Mouse (Mus musculus) MEL (cell line): ENCODE data around the gene Sstr1. TPM values are rescaled to one million over a fixed set of nuclear protein-coding genes. Genes with fewer than 3 reads are reported as not detected.

Experiments
- DNase-seq: peaks from one replicate; pipeline ENCODE4 v3.0.0; 2011; ENCODE audit warnings: low read depth, low spot score
- H3K27ac ChIP-seq: 2 replicates; pipeline ENCODE4 v1.5.1; 2012; ENCODE audit warnings: low read depth, mild to moderate bottlenecking, control low read depth, low read length, moderate library complexity; ENCODE audit not compliant: control insufficient read depth
- H3K27me3 ChIP-seq, 2 experiments: fragments of 150-350 bp in 1 of 2; sonication (generic) in 1 of 2; 2 replicates each; pipeline ENCODE4 v1.6.1; 2012; ENCODE audit warnings: low read length in 2 of 2, mild to moderate bottlenecking in 2 of 2, improper control_type of control experiment in 1 of 2, moderate library complexity in 1 of 2; ENCODE audit not compliant: insufficient read depth in 2 of 2, control insufficient read depth in 1 of 2
- H3K36me3 ChIP-seq, 2 experiments: 2 replicates each; pipeline ENCODE4 v1.6.1; 2012 to 2014; ENCODE audit warnings: low read length in 2 of 2, improper control_type of control experiment in 1 of 2, inconsistent platforms in 1 of 2, mild to moderate bottlenecking in 1 of 2; ENCODE audit not compliant: insufficient read depth in 2 of 2, control insufficient read depth in 1 of 2
- H3K4me1 ChIP-seq, 2 experiments: fragments of 150-350 bp in 1 of 2; sonication (generic) in 1 of 2; 2 replicates each; pipeline ENCODE4 v1.6.1; 2012; ENCODE audit warnings: low read length in 2 of 2, improper control_type of control experiment in 1 of 2, mild to moderate bottlenecking in 1 of 2; ENCODE audit not compliant: insufficient read depth in 2 of 2, control insufficient read depth in 1 of 2
- H3K4me3 ChIP-seq, 2 experiments: fragments of 150-350 bp in 1 of 2; sonication (generic) in 1 of 2; 2 replicates each; pipeline ENCODE4 v1.5.1; 2012; ENCODE audit warnings: low read depth in 2 of 2, low read length in 2 of 2, mild to moderate bottlenecking in 2 of 2, moderate library complexity in 2 of 2, control low read depth in 1 of 2, improper control_type of control experiment in 1 of 2; ENCODE audit not compliant: control insufficient read depth in 1 of 2, insufficient read depth in 1 of 2
- H3K79me2 ChIP-seq: 2 replicates; pipeline ENCODE4 v1.6.1; 2012; ENCODE audit warnings: mild to moderate bottlenecking, low read length, moderate library complexity; ENCODE audit not compliant: control insufficient read depth, poor library complexity, insufficient read depth
- H3K9ac ChIP-seq: 2 replicates; pipeline ENCODE4 v1.6.1; 2012; ENCODE audit warnings: low read depth, mild to moderate bottlenecking, control low read depth, low read length, moderate library complexity; ENCODE audit not compliant: control insufficient read depth, poor library complexity, severe bottlenecking
- H3K9me3 ChIP-seq: fragments of 150-350 bp; sonication (generic); replicated peaks from 2 replicates; pipeline ENCODE4 v1.6.1; 2012; ENCODE audit warnings: mild to moderate bottlenecking, low read length, improper control_type of control experiment, moderate library complexity; ENCODE audit not compliant: insufficient read depth
- CHD2 ChIP-seq: IDR thresholded peaks from 2 replicates; pipeline ENCODE4 v1.6.1; 2011; ENCODE audit warnings: low read length, improper control_type of control experiment
- ETS1 ChIP-seq: IDR thresholded peaks from 2 replicates; pipeline ENCODE4 v1.6.1; 2012; ENCODE audit warnings: low read depth, mild to moderate bottlenecking, inconsistent platforms, low read length, improper control_type of control experiment, moderate library complexity
- GABPA ChIP-seq: IDR thresholded peaks from 2 replicates; pipeline ENCODE4 v1.6.1; 2012; ENCODE audit warnings: low read depth, mild to moderate bottlenecking, inconsistent platforms, low read length, improper control_type of control experiment, moderate library complexity
- GATA1 ChIP-seq: IDR thresholded peaks from 2 replicates; pipeline ENCODE4 v1.6.1; 2011; ENCODE audit warnings: low read depth, low read length, improper control_type of control experiment
- JUND ChIP-seq: IDR thresholded peaks from 2 replicates; pipeline ENCODE4 v1.6.1; 2011; ENCODE audit warnings: low read depth, mild to moderate bottlenecking, improper control_type of control experiment, low read length
- KAT2A ChIP-seq: conservative IDR thresholded peaks from 2 replicates; pipeline ENCODE4 v1.6.1; 2012; ENCODE audit warnings: low read depth, low read length, improper control_type of control experiment, inconsistent platforms
- MAFK ChIP-seq: IDR thresholded peaks from 2 replicates; pipeline ENCODE4 v1.6.1; 2011; ENCODE audit warnings: low read depth, mild to moderate bottlenecking, low read length, improper control_type of control experiment, borderline replicate concordance
- MAX ChIP-seq: IDR thresholded peaks from 2 replicates; pipeline ENCODE4 v1.6.1; 2011; ENCODE audit warnings: low read length, improper control_type of control experiment
- MAZ ChIP-seq: IDR thresholded peaks from 2 replicates; pipeline ENCODE4 v1.6.1; 2012; ENCODE audit warnings: low read depth, mild to moderate bottlenecking, inconsistent platforms, low read length, improper control_type of control experiment
- MEF2A ChIP-seq: IDR thresholded peaks from 2 replicates; pipeline ENCODE4 v1.6.1; 2014; ENCODE audit warnings: low read depth, mild to moderate bottlenecking, inconsistent platforms, low read length, improper control_type of control experiment; ENCODE audit not compliant: poor library complexity, insufficient replicate concordance, severe bottlenecking; ENCODE audit errors: extremely low read depth
- MXI1 ChIP-seq: IDR thresholded peaks from 2 replicates; pipeline ENCODE4 v1.6.1; 2011; ENCODE audit warnings: mild to moderate bottlenecking, low read depth, low read length, improper control_type of control experiment
- NELFE ChIP-seq: IDR thresholded peaks from 2 replicates; pipeline ENCODE4 v1.6.1; 2011; ENCODE audit warnings: low read depth, low read length, improper control_type of control experiment
- POLR2A ChIP-seq, 2 experiments: IDR thresholded peaks; 2 replicates each; pipeline ENCODE4 v1.6.1; 2011 to 2012; ENCODE audit warnings: low read length in 2 of 2, mild to moderate bottlenecking in 2 of 2, control low read depth in 1 of 2, improper control_type of control experiment in 1 of 2, low read depth in 1 of 2, moderate library complexity in 1 of 2; ENCODE audit not compliant: control insufficient read depth in 1 of 2, insufficient read depth in 1 of 2, poor library complexity in 1 of 2
- POLR2AphosphoS2 ChIP-seq: IDR thresholded peaks from 2 replicates; pipeline ENCODE4 v1.6.1; 2011; ENCODE audit warnings: low read length, improper control_type of control experiment
- POLR2AphosphoS5 ChIP-seq: IDR thresholded peaks from 2 replicates; pipeline ENCODE4 v1.6.1; 2012; ENCODE audit warnings: low read depth, borderline replicate concordance, mild to moderate bottlenecking, inconsistent platforms, low read length, moderate library complexity, mixed read lengths
- SIN3A ChIP-seq: IDR thresholded peaks from 2 replicates; pipeline ENCODE4 v1.6.1; 2012; ENCODE audit warnings: low read length, improper control_type of control experiment, inconsistent platforms
- TCF12 ChIP-seq: IDR thresholded peaks from 2 replicates; pipeline ENCODE4 v1.6.1; 2014; ENCODE audit warnings: low read depth, mild to moderate bottlenecking, inconsistent platforms, low read length, improper control_type of control experiment, moderate library complexity
- UBTF ChIP-seq: IDR thresholded peaks from 2 replicates; pipeline ENCODE4 v1.6.1; 2012; ENCODE audit warnings: low read depth, mild to moderate bottlenecking, inconsistent platforms, low read length, improper control_type of control experiment, moderate library complexity, borderline replicate concordance; ENCODE audit not compliant: insufficient read depth
- ZC3H11A ChIP-seq: IDR thresholded peaks from 2 replicates; pipeline ENCODE4 v1.6.1; 2012; ENCODE audit warnings: low read depth, mild to moderate bottlenecking, inconsistent platforms, low read length, improper control_type of control experiment
- polyA plus RNA-seq, 2 experiments: library from polyadenylated mRNA; stranded (reverse) in 1 of 2; unstranded in 1 of 2; fragments of >175 nt in 1 of 2; fragments of >200 nt in 1 of 2; gene quantifications; 2 replicates each; pipeline versions ENCODE4 v1.2.1 to v1.2.4; 2012; ENCODE audit warnings: low replicate concordance in 2 of 2, low read depth in 1 of 2; ENCODE audit not compliant: insufficient read length in 2 of 2, insufficient read depth in 1 of 2, missing spikeins in 1 of 2
- total RNA-seq: library from RNA; depleted of rRNA; stranded (reverse); fragments of 300-350 nt; gene quantifications from 2 replicates; pipeline ENCODE4 v1.2.3, GENCODE M21; 2012; rRNA removed

The Sstr1 gene
- 0.04 TPM in 1 of 2 replicates, not detected in the other for total RNA-seq
- not detected for polyA plus RNA-seq

DNA sequence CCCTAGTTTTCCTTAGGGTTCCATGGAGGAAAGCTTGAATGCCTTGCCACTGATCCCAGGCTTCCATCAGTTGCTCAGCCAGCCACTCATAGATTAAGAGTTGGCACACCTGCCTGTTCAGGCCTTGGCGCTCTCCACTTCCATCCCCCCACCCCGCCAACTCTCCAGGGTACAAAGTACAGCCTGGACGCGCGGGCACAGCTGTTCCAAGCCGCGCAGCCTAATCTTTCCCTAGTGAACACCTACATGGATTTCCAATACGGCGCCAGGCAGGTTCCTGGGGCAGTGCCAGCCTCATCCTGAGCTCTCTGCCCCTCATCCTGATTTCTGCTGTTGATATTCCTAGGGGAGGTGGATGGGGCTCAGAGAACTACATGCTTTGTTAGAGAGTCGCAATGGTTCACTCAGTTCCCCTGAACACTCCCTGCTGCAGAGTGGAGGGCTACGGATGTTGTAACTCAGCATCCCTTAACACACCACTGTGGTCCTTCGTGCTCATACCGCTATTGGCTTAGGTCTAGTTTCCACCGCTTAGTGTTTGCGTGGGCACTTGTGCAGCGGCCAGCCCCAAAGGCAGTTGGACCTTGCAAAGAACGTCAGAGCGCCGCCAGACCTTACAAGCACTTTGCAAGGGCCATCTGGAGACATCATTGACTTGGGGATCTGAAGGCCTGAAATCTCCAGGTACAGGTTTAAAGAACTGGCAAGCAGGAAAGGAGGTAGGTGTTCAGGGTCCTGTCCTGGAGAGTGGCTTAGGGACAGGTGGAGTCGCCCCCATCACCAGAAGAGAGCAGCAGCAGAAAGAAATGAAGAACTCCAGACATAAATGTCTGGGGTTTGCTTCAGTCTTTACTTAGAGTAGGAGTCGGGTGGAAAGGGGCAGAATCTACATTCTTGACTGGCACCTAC is at the start of gene Sstr1:
Gene Sstr1, plus strand, starts transcription at position 610 of the 909 bp plus-strand sequence.
- no peaks in the 10 kb centered on the region for H3K4me1 ChIP-seq

GRCm38 (mm10) chr12:58198810-58199209 is 12.8 kb upstream of the Sstr1 start:
- H3K27me3 ChIP-seq = no peaks in the 10 kb centered on the region
- no peak overlapping the region for H3K27ac ChIP-seq
- H3K79me2 ChIP-seq = no peaks in the 10 kb centered on the region
- H3K36me3 ChIP-seq = no peaks in the 10 kb centered on the region
- no peak for DNase-seq
- no peaks in the 10 kb centered on the region for H3K4me1 ChIP-seq
- H3K4me3 ChIP-seq = no peak overlapping the region
- TF ChIP-seq CHD2 (no peak), GABPA (no peak), UBTF (no peak), POLR2AphosphoS5 (no peak), MXI1 (no peak), TCF12 (no peak), MAX (no peak), KAT2A (no peak), POLR2AphosphoS2 (no peak), MEF2A (no peak), ZC3H11A (no peak), ETS1 (no peak), JUND (no peak), GATA1 (no peak), POLR2A (IDR thresholded peaks at IDR 0.05; ENCODE audit: control insufficient read depth in 1 of 2, insufficient read depth in 1 of 2, low read depth in 1 of 2, low read length in 2 of 2, poor library complexity in 1 of 2) (no peak), MAFK (no peak), NELFE (no peak)
- H3K9me3 ChIP-seq = no peaks in the 10 kb centered on the region
- H3K9ac ChIP-seq = no peak overlapping the region

More for the DNA sequence above, at the start of gene Sstr1:
- no peak for DNase-seq
- H3K9me3 ChIP-seq = no peaks in the 10 kb centered on the region
- no peaks in the 10 kb centered on the region for H3K79me2 ChIP-seq
- TF ChIP-seq TCF12 = no peak
- no peak for TF ChIP-seq MAZ
- TF ChIP-seq SIN3A = no peak
- no peak for TF ChIP-seq UBTF
- TF ChIP-seq NELFE = no peak
- TF ChIP-seq MAX = no peak
- TF ChIP-seq, all 39 proteins: peak for 0
- Histone ChIP-seq H3K27me3 (no peaks in the 10 kb centered on the region), H3K4me3 (no peak within 1 kb of the TSS), H3K36me3 (no peaks in the 10 kb centered on the region), H3K9ac (no peak within 1 kb of the TSS), H3K27ac (no peak within 1 kb of the TSS)
